In the genomic region with DNA sequence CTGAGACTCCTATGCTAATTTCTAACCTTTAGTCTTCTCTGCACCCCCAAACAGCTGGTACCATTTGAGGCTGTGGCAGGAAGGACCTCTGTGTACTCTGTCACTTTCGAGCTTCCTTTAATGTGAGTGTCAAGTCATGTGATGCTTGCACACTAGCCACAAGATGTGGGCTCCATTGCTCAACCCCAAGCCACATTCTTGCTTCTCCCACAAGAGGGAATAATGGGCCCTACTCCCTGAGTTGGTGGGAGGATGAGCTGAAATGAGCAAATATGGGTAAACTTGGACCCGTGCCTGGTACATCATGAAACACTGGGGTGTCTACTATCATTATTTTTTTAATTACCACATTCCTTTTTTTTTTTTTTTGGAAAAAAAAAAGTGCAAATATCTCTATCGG, we compare ENCODE assay signal across 20 mouse cellular contexts.
DNase-seq lines count a peak whose midpoint lies in the region; ATAC-seq lines count a peak whose summit lies in the region.
"Had no signal": no experiment of that assay in that cellular context is flagged by ENCODE, and none has a peak within 500 bp of the region (broad histone marks: within the 10 kb centered on the region; RNA-seq: fewer than 3 reads in every experiment).

No protein-coding gene starts in this region.

- no peak overlapping the region for H3K9ac ChIP-seq in liver, embryonic 13.5 days
- no peak overlapping the region for H3K9ac ChIP-seq in liver, embryonic 12.5 days
- H3K9ac ChIP-seq: embryonic facial prominence, embryonic 15.5 days; hindbrain, embryonic 14.5 days; neural tube, embryonic 12.5 days had no signal

- no peak overlapping the region for H3K4me2 ChIP-seq in liver, embryonic 13.5 days
- no peak overlapping the region for H3K4me2 ChIP-seq in liver, embryonic 12.5 days
- H3K4me2 ChIP-seq: embryonic facial prominence, embryonic 15.5 days; hindbrain, embryonic 14.5 days; neural tube, embryonic 12.5 days had no signal

- WGBS in liver, embryonic 13.5 days (ENCODE audit: insufficient replicate concordance), result 34% methylated on average over 3 of the region's 3 CpGs
- WGBS in liver, embryonic 12.5 days (ENCODE audit: insufficient replicate concordance), result 47% methylated on average over 3 of the region's 3 CpGs

- H3K9me3 ChIP-seq in liver, embryonic 13.5 days (replicated peaks), result no peaks in the 10 kb centered on the region
- H3K9me3 ChIP-seq in liver, embryonic 12.5 days (replicated peaks), result peaks cover 4% of the 10 kb centered on the region; the same call in 1 of the 2 replicates
- H3K9me3 ChIP-seq: embryonic facial prominence, embryonic 15.5 days had no signal

- peak overlapping the region; percentile 57; the same call in 1 of the 2 replicates for H3K27ac ChIP-seq in liver, embryonic 13.5 days
- no peak overlapping the region for H3K27ac ChIP-seq in liver, embryonic 12.5 days
- H3K27ac ChIP-seq: embryonic facial prominence, embryonic 15.5 days; forebrain, embryonic 10.5 days; hindbrain, embryonic 14.5 days; neural tube, embryonic 12.5 days had no signal

- no peaks in the 10 kb centered on the region for H3K36me3 ChIP-seq in liver, embryonic 13.5 days
- no peaks in the 10 kb centered on the region for H3K36me3 ChIP-seq in liver, embryonic 12.5 days
- H3K36me3 ChIP-seq: embryonic facial prominence, embryonic 15.5 days; forebrain, embryonic 10.5 days; neural tube, embryonic 12.5 days had no signal

- ATAC-seq in liver, embryonic 13.5 days (ENCODE audit: low read depth), result no peak
- no peak for ATAC-seq in liver, embryonic 12.5 days
- ATAC-seq in megakaryocyte-erythroid progenitor cell, adult 5-6 weeks (replicated peaks; ENCODE audit: low FRiP score, low TSS enrichment, poor library complexity, severe bottlenecking), result no peak

- peaks cover 50% of the 10 kb centered on the region for H3K4me1 ChIP-seq in liver, embryonic 13.5 days (replicated peaks)
- H3K4me1 ChIP-seq in liver, embryonic 12.5 days, result peaks cover 48% of the 10 kb centered on the region
- H3K4me1 ChIP-seq: embryonic facial prominence, embryonic 15.5 days; neural tube, embryonic 12.5 days had no signal

- H3K27me3 ChIP-seq in liver, embryonic 13.5 days, result no peaks in the 10 kb centered on the region
- H3K27me3 ChIP-seq in liver, embryonic 12.5 days (replicated peaks), result no peaks in the 10 kb centered on the region; the same call in 1 of the 2 replicates
- H3K27me3 ChIP-seq: embryonic facial prominence, embryonic 15.5 days; neural tube, embryonic 12.5 days had no signal

- no peak overlapping the region for H3K4me3 ChIP-seq in liver, embryonic 13.5 days (replicated peaks)
- H3K4me3 ChIP-seq in liver, embryonic 12.5 days, result no peak overlapping the region
- H3K4me3 ChIP-seq: embryonic facial prominence, embryonic 15.5 days; forebrain, embryonic 10.5 days; neural tube, embryonic 12.5 days had no signal

- DNase-seq in liver, embryonic 13.5 days, result no peak
- peak; percentile 13 for DNase-seq in thymus, postnatal 0 days (ENCODE audit: low spot score)
- DNase-seq in thymus, postnatal 14 days, result no peak
- peak; percentile 72 to 80 for DNase-seq in layer of hippocampus, adult 8-10 months (ENCODE audit: low spot score in 2 of 2)
- DNase-seq in adrenal gland, adult 18-20 months (ENCODE audit: low spot score in 2 of 2), result no peak
- DNase-seq in ovary, postnatal 10 days (ENCODE audit: low spot score), result no peak
- DNase-seq: B cell, adult 2 months; cerebellum, adult 9-11 months; embryo, embryonic 11 days; gastrocnemius, postnatal 14 days; kidney, adult 18-20 months; kidney, postnatal 10 days; liver; midbrain, embryonic 14.5 days had no signal

Comparison
In these comparisons a context has a peak if more than half of its experiments do, and no peak if none do; other contexts are left out.
1. DNase-seq: peak in thymus, postnatal 0 days (single experiment) and layer of hippocampus, adult 8-10 months (2 of 2); none in liver, embryonic 13.5 days (single experiment), thymus, postnatal 14 days (single experiment), adrenal gland, adult 18-20 months (0 of 2) and ovary, postnatal 10 days (single experiment).